Mouse (Mus musculus) cerebellum, adult 9-10 months (tissue): ENCODE measurements around the gene Klk1b24.
"Not testable (repeated sequence)": the region's sequence is repeated elsewhere in the genome, so short reads cannot be mapped to it uniquely, and the experiment has no call there.

Source experiments
- DNase-seq: peaks from one replicate; pipeline ENCODE4 v3.0.0; 2022

Klk1b24 gene

GRCm38 (mm10) chr7:44187936-44188335, at the start of gene Klk1b24:
Gene Klk1b24 (plus strand): TSS chr7:44188236.
- not testable (repeated sequence) for DNase-seq

GRCm38 (mm10) chr7:44179299-44180045, 8.6 kb upstream of the Klk1b24 start:
- DNase-seq: no peak

GRCm38 (mm10) chr7:44186516-44186915, 1.5 kb upstream of the Klk1b24 start:
- DNase-seq: not testable (repeated sequence)

- DNase-seq: not testable (repeated sequence)
These were observed 5.4 kb downstream of the Klk1b24 start for GRCm38 (mm10) chr7:44193466-44193865.

- no peak for DNase-seq
These were observed 9.9 kb downstream of the Klk1b24 start, which contains the start of gene Klk1b3 for GRCm38 (mm10) chr7:44197891-44198290. Gene Klk1b3 (plus strand): TSS chr7:44198191.

GRCm38 (mm10) chr7:44207135-44207534, 19.1 kb downstream of the Klk1b24 start, which contains the start of gene Klk1b4:
Gene Klk1b4 (plus strand): TSS chr7:44207435.
- not testable (repeated sequence) for DNase-seq

GRCm38 (mm10) chr7:44208307-44208706, 20.3 kb downstream of the Klk1b24 start:
- DNase-seq: no peak

GRCm38 (mm10) chr7:44215645-44216044, 27.6 kb downstream of the Klk1b24 start, which contains the start of gene Klk1b5:
Gene Klk1b5 (plus strand): TSS chr7:44215945.
- DNase-seq: no peak

- not testable (repeated sequence) for DNase-seq
These were observed 33.6 kb downstream of the Klk1b24 start for GRCm38 (mm10) chr7:44221601-44222000.

GRCm38 (mm10) chr7:44222335-44222734, 34.3 kb downstream of the Klk1b24 start:
- DNase-seq: not testable (repeated sequence)

GRCm38 (mm10) chr7:44225076-44225475, 37.0 kb downstream of the Klk1b24 start, which contains the start of gene Klk1:
Gene Klk1 (plus strand): TSS chr7:44225360.
- DNase-seq: no peak

- DNase-seq: no peak
These were observed 47.9 kb downstream of the Klk1b24 start, which contains the start of gene Gm36864 for GRCm38 (mm10) chr7:44235909-44236308. Gene Gm36864 (plus strand): TSS chr7:44236177.

GRCm38 (mm10) chr7:44239913-44240312, 51.9 kb downstream of the Klk1b24 start:
- no peak for DNase-seq

GRCm38 (mm10) chr7:44240712-44241111, 52.7 kb downstream of the Klk1b24 start:
- no peak for DNase-seq

GRCm38 (mm10) chr7:44241163-44241562, 53.1 kb downstream of the Klk1b24 start:
- no peak for DNase-seq
